Mouse (Mus musculus) cerebellum, adult 18-20 months (tissue): Measurements from ENCODE around the gene Cox6a2.

Experiments
- DNase-seq, 2 experiments: peaks; one replicate each; pipeline ENCODE4 v3.0.0; 2021

The Cox6a2 gene

GRCm38 (mm10) chr7:128206152-128206551 is at the start of gene Cox6a2:
TSS of gene Cox6a2 (minus strand) at chr7:128206387.
- no peak for DNase-seq

- DNase-seq, result no peak
Measured at GRCm38 (mm10) chr7:128255757-128256156, 49.6 kb upstream of the Cox6a2 start.

- no peak for DNase-seq
Measured at GRCm38 (mm10) chr7:128254978-128255377, 48.8 kb upstream of the Cox6a2 start.

- no peak for DNase-seq
Measured at GRCm38 (mm10) chr7:128252609-128253008, 46.4 kb upstream of the Cox6a2 start.

- peak; percentile 47 to 61 for DNase-seq
Measured at GRCm38 (mm10) chr7:128251946-128252345, 45.8 kb upstream of the Cox6a2 start.

- no peak for DNase-seq
Measured at GRCm38 (mm10) chr7:128249998-128250397, 43.8 kb upstream of the Cox6a2 start.

GRCm38 (mm10) chr7:128248081-128249042 is 42.2 kb upstream of the Cox6a2 start:
- DNase-seq, result no peak

GRCm38 (mm10) chr7:128247443-128247842 is 41.3 kb upstream of the Cox6a2 start:
- DNase-seq, result peak; percentile 87 to 91

GRCm38 (mm10) chr7:128246496-128247391 is 40.6 kb upstream of the Cox6a2 start, which contains the start of gene Tgfb1i1:
TSS of gene Tgfb1i1 (plus strand) at chr7:128246812.
- peak in 1 of 2 experiments; percentile 58 for DNase-seq

- DNase-seq, result peak in 1 of 2 experiments; percentile 21
Measured at GRCm38 (mm10) chr7:128245547-128245946, 39.4 kb upstream of the Cox6a2 start.

- no peak for DNase-seq
Measured at GRCm38 (mm10) chr7:128244410-128245025, 38.3 kb upstream of the Cox6a2 start.

GRCm38 (mm10) chr7:128243921-128244320 is 37.7 kb upstream of the Cox6a2 start:
- peak in 1 of 2 experiments; percentile 10 for DNase-seq

- no peak for DNase-seq
Measured at GRCm38 (mm10) chr7:128242331-128242730, 36.1 kb upstream of the Cox6a2 start.

- DNase-seq, result peak; percentile 33 to 39
Measured at GRCm38 (mm10) chr7:128240131-128240784, 34.1 kb upstream of the Cox6a2 start.

- peak; percentile 30 to 33 for DNase-seq
Measured at GRCm38 (mm10) chr7:128238991-128239390, 32.8 kb upstream of the Cox6a2 start.

- DNase-seq, result peak; percentile 100
Measured at GRCm38 (mm10) chr7:128237927-128238778, 32.0 kb upstream of the Cox6a2 start, which contains the start of gene 9130023H24Rik. TSS of gene 9130023H24Rik (minus strand) at chr7:128238031.

GRCm38 (mm10) chr7:128237593-128237926 is 31.4 kb upstream of the Cox6a2 start:
- no peak for DNase-seq

GRCm38 (mm10) chr7:128236856-128237592 is 30.8 kb upstream of the Cox6a2 start, which contains the start of gene Armc5:
TSS of gene Armc5 (plus strand) at chr7:128237342.
- DNase-seq, result peak; percentile 82 to 91

GRCm38 (mm10) chr7:128236426-128236825 is 30.2 kb upstream of the Cox6a2 start:
- DNase-seq, result no peak

- DNase-seq, result no peak
Measured at GRCm38 (mm10) chr7:128235481-128235880, 29.3 kb upstream of the Cox6a2 start.
